Mouse (Mus musculus) retina, embryonic 14.5 days (tissue): ENCODE measurements around the gene Ccdc181.
"Not testable (repeated sequence)": the region's sequence is repeated elsewhere in the genome, so short reads cannot be mapped to it uniquely, and the experiment has no call there.

Source experiments
- DNase-seq: peaks from one replicate; pipeline ENCODE4 v3.0.0-alpha.2; 2015; ENCODE audit warnings: low spot score

Gene Ccdc181

DNA sequence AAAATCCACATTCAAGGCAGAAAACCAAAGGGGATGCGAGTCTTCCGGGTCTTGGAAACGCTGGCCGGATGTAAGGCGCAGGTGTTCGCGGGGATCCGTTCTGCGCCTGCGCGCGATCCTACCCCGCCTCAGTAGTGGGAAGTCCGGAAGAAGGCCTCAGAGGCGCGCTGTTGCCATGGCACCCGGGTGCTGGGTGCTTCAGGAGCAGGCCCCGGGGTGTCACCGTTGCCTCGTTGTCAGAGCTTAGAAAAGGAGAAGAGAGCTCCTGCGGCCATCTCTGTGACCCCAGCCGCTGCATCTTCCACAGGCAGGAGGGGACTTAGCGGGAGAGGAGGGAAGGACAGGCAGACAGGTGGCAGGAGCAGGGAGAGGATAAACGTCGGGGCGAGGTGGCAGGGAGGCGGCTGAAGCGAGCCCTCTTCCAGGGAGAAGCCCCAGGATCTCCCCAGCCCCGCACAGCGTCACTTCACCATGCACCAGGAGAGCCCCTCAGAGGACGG lies at the start of gene Ccdc181:
TSS of gene Ccdc181 (plus strand) at position 131 of the 500 bp plus-strand sequence.
- DNase-seq = peak; percentile 95

- not testable (repeated sequence) for DNase-seq
These were observed 43.3 kb upstream of the Ccdc181 start for GRCm38 (mm10) chr1:164231937-164232570.

DNA sequence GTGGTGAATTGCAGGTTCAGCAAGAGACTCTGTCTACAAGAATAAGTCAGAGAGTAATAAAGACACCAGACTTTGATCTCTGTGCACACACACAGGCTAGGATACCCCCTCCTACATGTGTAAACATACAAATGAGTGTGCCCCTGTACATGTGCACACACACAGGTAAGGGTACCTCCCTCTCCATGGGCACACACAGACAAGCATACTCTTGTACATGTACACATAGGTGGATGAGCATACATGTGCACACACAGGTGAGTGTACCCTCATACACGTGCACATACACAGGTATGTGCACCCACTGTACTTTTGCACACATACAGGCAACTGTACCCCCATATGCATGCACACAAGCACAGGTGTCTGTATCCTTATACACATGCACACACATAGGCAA lies 41.9 kb upstream of the Ccdc181 start:
- no peak for DNase-seq

DNA sequence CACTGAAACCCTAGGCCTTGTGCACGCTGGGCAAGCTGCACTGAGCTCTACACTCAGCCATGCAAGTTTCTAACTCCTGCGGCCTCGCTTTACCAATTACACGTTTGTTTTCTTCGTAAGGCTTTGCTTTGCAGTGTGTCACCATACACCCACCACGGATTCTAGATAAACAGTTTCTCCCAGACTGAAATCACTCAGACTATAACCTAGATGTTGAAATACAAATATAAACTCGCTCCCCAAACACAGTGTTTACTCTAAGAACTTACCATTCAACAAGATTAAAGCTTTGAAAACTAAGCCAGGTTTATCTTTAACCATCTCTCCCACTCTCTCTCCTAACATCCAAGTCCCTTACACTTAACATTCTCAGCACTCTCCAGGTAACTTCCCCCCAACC lies 40.3 kb upstream of the Ccdc181 start:
- no peak for DNase-seq

DNA sequence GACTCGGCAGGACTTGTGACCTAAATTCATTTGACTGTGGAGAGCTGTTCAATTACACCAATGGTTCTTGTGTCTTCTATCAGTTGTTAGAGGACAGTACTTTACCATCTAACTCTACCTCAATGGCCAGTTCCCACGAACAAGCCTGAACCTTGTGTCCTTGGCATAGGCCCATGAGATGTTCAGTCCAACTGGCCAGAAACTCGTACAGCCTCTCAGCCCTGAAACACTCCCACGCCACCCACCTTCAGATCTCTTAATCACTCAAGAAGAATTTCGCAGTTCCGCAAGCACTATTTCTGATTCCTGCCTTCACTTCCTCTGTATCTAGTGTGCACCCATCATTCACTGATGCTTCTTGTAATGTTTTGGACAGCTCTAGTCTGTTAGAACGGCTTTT lies 39.3 kb upstream of the Ccdc181 start:
- no peak for DNase-seq

- no peak for DNase-seq
These were observed 33.9 kb upstream of the Ccdc181 start for GRCm38 (mm10) chr1:164241494-164241893.

GRCm38 (mm10) chr1:164242809-164243208 lies 32.6 kb upstream of the Ccdc181 start:
- DNase-seq = no peak

DNA sequence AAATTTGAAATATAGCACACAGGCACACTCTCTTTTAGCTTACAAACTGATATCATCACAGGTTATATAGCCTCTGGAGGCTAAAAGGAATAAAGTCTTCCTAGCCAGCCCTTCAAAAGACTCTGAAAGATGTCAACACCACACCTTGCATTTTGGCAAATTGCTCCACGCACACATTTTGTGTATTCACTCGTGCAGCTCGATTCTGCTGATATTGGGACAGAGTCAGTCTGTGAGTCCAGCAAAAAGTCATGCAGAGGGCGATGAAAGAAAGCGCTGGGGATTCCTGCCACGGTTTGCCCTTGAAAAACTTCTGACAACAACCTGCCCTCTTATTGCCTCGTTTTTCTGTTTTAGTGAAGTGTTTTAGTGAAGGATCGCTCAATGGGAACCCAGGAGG lies 27.9 kb upstream of the Ccdc181 start:
- no peak for DNase-seq

DNA sequence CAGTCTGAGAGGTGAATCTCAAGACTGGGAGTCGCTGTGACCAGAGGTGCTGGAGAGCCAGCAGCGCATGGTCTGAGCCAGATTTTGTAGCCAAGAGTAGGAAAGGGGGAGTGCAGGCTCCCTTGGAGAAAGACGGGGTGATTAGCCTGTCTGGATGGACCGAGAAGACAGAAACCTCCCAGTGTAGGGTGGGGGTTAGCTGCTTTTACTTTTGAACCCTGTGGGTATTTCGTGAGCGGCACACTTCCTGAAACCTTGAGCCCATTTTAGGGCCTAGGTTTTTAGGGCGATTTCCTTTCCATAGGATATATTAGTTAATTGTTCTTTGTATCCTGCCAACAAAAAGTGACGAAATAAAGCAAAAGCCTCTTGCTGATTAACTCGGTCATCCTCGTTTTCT lies 27.4 kb upstream of the Ccdc181 start:
- peak; percentile 33 for DNase-seq

DNA sequence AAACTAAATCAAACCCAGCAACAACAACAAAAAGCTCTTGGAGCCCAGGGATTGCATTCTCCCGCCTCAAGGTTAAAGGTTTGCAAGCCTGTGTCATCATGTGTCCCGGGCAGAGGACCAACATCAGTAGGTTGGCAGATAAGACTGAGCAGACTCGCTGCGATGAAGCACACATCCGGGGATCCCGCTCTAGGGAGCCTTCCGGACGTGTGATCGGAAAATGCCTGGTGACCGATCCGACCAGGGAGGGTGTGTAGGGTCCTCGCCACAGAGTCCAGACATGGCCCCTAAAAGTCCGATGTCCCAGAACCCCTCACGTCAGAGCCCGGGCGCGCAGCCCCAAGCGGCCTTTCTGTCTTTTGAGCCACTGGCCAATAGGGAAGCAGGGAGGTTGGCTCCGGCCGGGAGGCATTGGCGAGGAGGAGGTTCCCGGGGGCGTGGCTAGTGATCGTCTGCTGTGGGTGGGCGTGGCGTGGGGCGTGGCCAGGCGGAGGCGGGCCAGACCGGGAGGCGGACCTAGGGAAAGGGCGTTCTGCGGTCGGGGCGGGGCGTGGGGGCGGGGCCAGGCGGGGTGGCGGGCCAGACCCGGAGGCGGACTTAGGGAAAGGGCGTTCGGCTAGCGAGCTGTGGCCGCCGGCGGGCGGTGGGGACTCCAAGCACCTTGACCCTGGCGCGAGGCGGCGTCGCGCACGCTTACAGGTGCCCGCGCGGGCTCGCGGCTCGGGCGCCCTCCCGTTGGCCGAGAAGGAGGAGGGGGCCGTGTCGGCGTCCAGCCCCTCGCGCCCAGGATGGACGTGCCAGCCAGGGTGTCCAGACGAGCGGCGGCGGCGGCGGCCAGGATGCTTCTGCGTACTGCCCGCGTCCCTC lies 26.7 kb upstream of the Ccdc181 start, which contains the start of gene Slc19a2:
TSS of gene Slc19a2 (plus strand) at position 582 of the 867 bp plus-strand sequence.
- peak; percentile 98 for DNase-seq

GRCm38 (mm10) chr1:164249332-164249711 lies 26.1 kb upstream of the Ccdc181 start:
- no peak for DNase-seq

DNA sequence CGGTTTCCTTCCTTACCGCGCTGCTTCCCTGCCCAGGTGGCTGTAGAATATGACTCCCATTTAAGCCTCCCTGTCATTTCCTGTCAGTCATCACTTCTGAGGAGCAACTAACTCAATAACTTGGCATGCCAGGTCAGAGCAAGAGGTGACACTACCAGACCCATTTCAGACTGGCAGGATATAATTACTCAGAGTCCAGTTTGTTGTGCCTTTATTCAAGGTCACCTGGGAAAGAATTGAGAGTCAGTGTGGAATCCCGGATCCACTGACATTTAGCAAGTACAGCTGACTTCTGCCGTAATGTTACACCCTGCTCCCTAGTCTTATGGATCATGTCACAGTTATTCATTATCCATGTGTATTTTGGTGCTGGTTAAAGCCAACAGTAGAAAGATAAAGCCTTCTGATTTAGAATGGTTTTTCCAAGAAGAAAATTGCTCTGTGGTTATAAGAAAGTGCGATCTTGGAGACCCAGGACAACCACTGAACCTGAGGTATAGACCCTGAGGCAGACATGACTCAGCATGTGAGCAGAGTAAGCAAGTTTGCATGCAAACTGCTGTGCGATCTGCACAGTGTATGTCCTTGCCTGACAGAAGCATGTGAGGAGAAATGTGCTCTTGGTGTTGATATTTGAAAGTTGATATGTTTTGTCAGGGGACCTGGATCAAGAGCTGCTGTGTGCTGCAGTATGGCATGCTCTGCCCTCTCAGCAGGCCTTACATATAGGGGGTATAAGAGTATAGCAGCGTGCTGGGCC lies 24.8 kb upstream of the Ccdc181 start:
- DNase-seq = no peak

DNA sequence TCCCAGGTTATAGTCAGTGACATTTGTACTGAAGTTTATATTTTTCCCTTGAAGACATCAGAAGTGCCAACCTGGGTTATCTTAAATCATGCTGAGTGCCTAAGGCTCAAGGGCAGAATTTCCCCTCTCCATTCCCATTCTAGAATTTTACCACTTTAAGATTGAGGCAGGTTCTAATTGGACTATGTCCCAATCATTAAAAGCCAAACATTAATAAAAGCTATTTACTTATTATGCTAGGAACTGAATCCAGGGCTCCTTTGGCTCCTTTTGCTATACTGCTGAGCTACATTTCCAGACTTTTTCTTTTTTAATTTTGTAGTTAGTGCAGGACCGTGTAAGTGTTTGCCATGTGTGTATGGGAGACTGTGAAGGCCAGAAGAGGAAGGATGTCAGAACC lies 23.9 kb upstream of the Ccdc181 start:
- no peak for DNase-seq

- no peak for DNase-seq
These were observed 22.8 kb upstream of the Ccdc181 start for GRCm38 (mm10) chr1:164252551-164252950.

GRCm38 (mm10) chr1:164254836-164255235 lies 20.5 kb upstream of the Ccdc181 start:
- DNase-seq = no peak

GRCm38 (mm10) chr1:164260171-164261028 lies 15.0 kb upstream of the Ccdc181 start:
- no peak for DNase-seq

- DNase-seq = no peak
These were observed 13.8 kb upstream of the Ccdc181 start for GRCm38 (mm10) chr1:164261553-164261952.

DNA sequence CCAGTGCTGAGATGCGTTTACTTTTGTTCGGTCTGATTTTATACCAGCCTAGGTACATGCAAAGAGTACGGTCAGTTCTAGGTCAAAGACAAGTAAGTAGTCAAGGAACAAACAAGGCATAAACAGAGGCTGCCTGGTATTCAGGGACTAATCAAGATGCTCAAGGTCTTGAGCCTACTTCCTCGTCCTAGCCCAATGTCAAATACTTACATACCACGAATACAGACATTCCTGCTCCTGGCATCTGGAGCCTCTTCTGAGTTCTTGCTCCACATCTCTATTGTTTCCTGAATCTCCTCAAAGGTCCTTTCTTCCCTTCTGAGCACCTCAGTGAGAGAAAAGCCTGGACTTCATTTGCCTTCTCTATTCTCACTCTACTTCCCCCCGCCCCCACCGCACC lies 4.4 kb upstream of the Ccdc181 start:
- no peak for DNase-seq

GRCm38 (mm10) chr1:164273659-164274058 lies 1.7 kb upstream of the Ccdc181 start:
- DNase-seq = no peak

- no peak for DNase-seq
These were observed 1.2 kb downstream of the Ccdc181 start for GRCm38 (mm10) chr1:164276552-164276951.

GRCm38 (mm10) chr1:164279332-164279731 lies 3.9 kb downstream of the Ccdc181 start:
- DNase-seq = no peak
